Mouse (Mus musculus): ENCODE data around the gene Btnl2.
"Not testable (repeated sequence)": the region's sequence is repeated elsewhere in the genome, so short reads cannot be mapped to it uniquely, and the experiment has no call there.

Btnl2 gene

GRCm38 (mm10) chr17:34354539-34354938 is at the start of gene Btnl2:
Gene Btnl2 (plus strand): TSS chr17:34354822.
- Histone ChIP-seq H3K4me3 (replicated peaks; ENCODE audit: low read length) (no peak within 1 kb of the TSS), H3K36me3 (ENCODE audit: insufficient read depth, low read length) (no peaks in the 10 kb centered on the region), H3K27me3 (ENCODE audit: insufficient read depth, low read length) (peaks cover 18% of the 10 kb centered on the region), H3K9me3 (ENCODE audit: low read length) (peaks cover 13% of the 10 kb centered on the region; the same call in 1 of the 2 replicates), H3K4me1 (replicated peaks; ENCODE audit: low read depth, low read length) (no peaks in the 10 kb centered on the region)
- TF ChIP-seq POU5F1 (IDR thresholded peaks at IDR 0.05; ENCODE audit: borderline replicate concordance, low read length): no peak
- TF ChIP-seq CTCF (conservative IDR thresholded peaks at IDR 0.05; ENCODE audit: low read length): no peak
- no peak for TF ChIP-seq NANOG (IDR thresholded peaks at IDR 0.05; ENCODE audit: borderline replicate concordance, low read length)

GRCm38 (mm10) chr17:34305380-34306030 is 49.1 kb upstream of the Btnl2 start, which contains the start of gene H2-Eb1:
Gene H2-Eb1 (plus strand): TSS chr17:34305867.
- peaks cover 14% of the 10 kb centered on the region for H3K9me3 ChIP-seq (ENCODE audit: low read length)
- TF ChIP-seq NANOG (IDR thresholded peaks at IDR 0.05; ENCODE audit: borderline replicate concordance, low read length) (no peak), CTCF (conservative IDR thresholded peaks at IDR 0.05; ENCODE audit: low read length) (no peak), POU5F1 (IDR thresholded peaks at IDR 0.05; ENCODE audit: borderline replicate concordance, low read length) (no peak)
- H3K4me1 ChIP-seq (replicated peaks; ENCODE audit: low read depth, low read length): peaks cover 3% of the 10 kb centered on the region; the same call in 1 of the 2 replicates
- 0 out of 2 replicates have a peak, but pooled peaks cover 3% of the 10 kb centered on the region for H3K27me3 ChIP-seq (ENCODE audit: insufficient read depth, low read length)
- H3K4me3 ChIP-seq (replicated peaks; ENCODE audit: low read length): no peak within 1 kb of the TSS
- no peaks in the 10 kb centered on the region for H3K36me3 ChIP-seq (ENCODE audit: insufficient read depth, low read length)

GRCm38 (mm10) chr17:34306407-34306806 is 48.2 kb upstream of the Btnl2 start:
- Histone ChIP-seq H3K36me3 (ENCODE audit: insufficient read depth, low read length) (no peaks in the 10 kb centered on the region), H3K27me3 (ENCODE audit: insufficient read depth, low read length) (0 out of 2 replicates have a peak, but pooled peaks cover 3% of the 10 kb centered on the region), H3K4me3 (replicated peaks; ENCODE audit: low read length) (no peak overlapping the region), H3K9me3 (ENCODE audit: low read length) (peaks cover 23% of the 10 kb centered on the region), H3K4me1 (replicated peaks; ENCODE audit: low read depth, low read length) (peaks cover 3% of the 10 kb centered on the region; the same call in 1 of the 2 replicates)
- TF ChIP-seq NANOG (IDR thresholded peaks at IDR 0.05; ENCODE audit: borderline replicate concordance, low read length) (no peak), CTCF (conservative IDR thresholded peaks at IDR 0.05; ENCODE audit: low read length) (no peak), POU5F1 (IDR thresholded peaks at IDR 0.05; ENCODE audit: borderline replicate concordance, low read length) (no peak)

GRCm38 (mm10) chr17:34307216-34307615 is 47.4 kb upstream of the Btnl2 start:
- no peak overlapping the region for H3K4me3 ChIP-seq (replicated peaks; ENCODE audit: low read length)
- no peaks in the 10 kb centered on the region for H3K36me3 ChIP-seq (ENCODE audit: insufficient read depth, low read length)
- H3K4me1 ChIP-seq (replicated peaks; ENCODE audit: low read depth, low read length): peaks cover 3% of the 10 kb centered on the region; the same call in 1 of the 2 replicates
- TF ChIP-seq NANOG (IDR thresholded peaks at IDR 0.05; ENCODE audit: borderline replicate concordance, low read length) (no peak), CTCF (conservative IDR thresholded peaks at IDR 0.05; ENCODE audit: low read length) (no peak), POU5F1 (IDR thresholded peaks at IDR 0.05; ENCODE audit: borderline replicate concordance, low read length) (no peak)
- H3K27me3 ChIP-seq (ENCODE audit: insufficient read depth, low read length): 0 out of 2 replicates have a peak, but pooled peaks cover 3% of the 10 kb centered on the region
- peaks cover 29% of the 10 kb centered on the region for H3K9me3 ChIP-seq (ENCODE audit: low read length)

GRCm38 (mm10) chr17:34308161-34308560 is 46.5 kb upstream of the Btnl2 start:
- peaks cover 29% of the 10 kb centered on the region for H3K9me3 ChIP-seq (ENCODE audit: low read length)
- TF ChIP-seq CTCF (conservative IDR thresholded peaks at IDR 0.05; ENCODE audit: low read length): no peak
- TF ChIP-seq POU5F1 (IDR thresholded peaks at IDR 0.05; ENCODE audit: borderline replicate concordance, low read length): no peak
- no peak for TF ChIP-seq NANOG (IDR thresholded peaks at IDR 0.05; ENCODE audit: borderline replicate concordance, low read length)
- H3K27me3 ChIP-seq (ENCODE audit: insufficient read depth, low read length): 0 out of 2 replicates have a peak, but pooled peaks cover 3% of the 10 kb centered on the region
- peaks cover 3% of the 10 kb centered on the region; the same call in 1 of the 2 replicates for H3K4me1 ChIP-seq (replicated peaks; ENCODE audit: low read depth, low read length)
- H3K36me3 ChIP-seq (ENCODE audit: insufficient read depth, low read length): no peaks in the 10 kb centered on the region
- no peak overlapping the region for H3K4me3 ChIP-seq (replicated peaks; ENCODE audit: low read length)

- Histone ChIP-seq H3K4me3 (replicated peaks; ENCODE audit: low read length) (peak overlapping the region; percentile 68), H3K27me3 (ENCODE audit: insufficient read depth, low read length) (peaks cover 7% of the 10 kb centered on the region), H3K4me1 (replicated peaks; ENCODE audit: low read depth, low read length) (peaks cover 7% of the 10 kb centered on the region), H3K36me3 (ENCODE audit: insufficient read depth, low read length) (no peaks in the 10 kb centered on the region), H3K9me3 (ENCODE audit: low read length) (peaks cover 29% of the 10 kb centered on the region)
- TF ChIP-seq POU5F1 (IDR thresholded peaks at IDR 0.05; ENCODE audit: borderline replicate concordance, low read length) (no peak), NANOG (IDR thresholded peaks at IDR 0.05; ENCODE audit: borderline replicate concordance, low read length) (no peak), CTCF (conservative IDR thresholded peaks at IDR 0.05; ENCODE audit: low read length) (no peak)
Observed at GRCm38 (mm10) chr17:34309225-34309624, 45.4 kb upstream of the Btnl2 start.

- peaks cover 12% of the 10 kb centered on the region for H3K4me1 ChIP-seq (replicated peaks; ENCODE audit: low read depth, low read length)
- no peak for TF ChIP-seq POU5F1 (IDR thresholded peaks at IDR 0.05; ENCODE audit: borderline replicate concordance, low read length)
- no peak for TF ChIP-seq CTCF (conservative IDR thresholded peaks at IDR 0.05; ENCODE audit: low read length)
- TF ChIP-seq NANOG (IDR thresholded peaks at IDR 0.05; ENCODE audit: borderline replicate concordance, low read length): no peak
- H3K9me3 ChIP-seq (ENCODE audit: low read length): peaks cover 29% of the 10 kb centered on the region
- no peaks in the 10 kb centered on the region for H3K36me3 ChIP-seq (ENCODE audit: insufficient read depth, low read length)
- peak overlapping the region; percentile 68 for H3K4me3 ChIP-seq (replicated peaks; ENCODE audit: low read length)
- H3K27me3 ChIP-seq (ENCODE audit: insufficient read depth, low read length): peaks cover 13% of the 10 kb centered on the region
Observed at GRCm38 (mm10) chr17:34309683-34310385, 44.8 kb upstream of the Btnl2 start.

- not testable (repeated sequence) for H3K4me3 ChIP-seq (replicated peaks; ENCODE audit: low read length); H3K36me3 ChIP-seq (ENCODE audit: insufficient read depth, low read length)
- Histone ChIP-seq H3K27me3 (ENCODE audit: insufficient read depth, low read length) (peaks cover 19% of the 10 kb centered on the region), H3K4me1 (replicated peaks; ENCODE audit: low read depth, low read length) (peaks cover 12% of the 10 kb centered on the region), H3K9me3 (ENCODE audit: low read length) (peaks cover 29% of the 10 kb centered on the region)
Observed at GRCm38 (mm10) chr17:34310526-34310925, 44.1 kb upstream of the Btnl2 start.
